Mouse (Mus musculus) gastrocnemius, adult 8-10 months (tissue): ENCODE measurements around the gene Gpatch4. TPM values are rescaled to one million over a fixed set of nuclear protein-coding genes. Genes with fewer than 3 reads are reported as not detected.
A peak's percentile ranks its signal among the peaks of the same experiment; 100 is the strongest.

ENCODE experiments used
- DNase-seq, 2 experiments: peaks; one replicate each; pipeline ENCODE4 v3.0.0; 2022; ENCODE audit warnings: low spot score in 2 of 2
- total RNA-seq, 4 experiments: library from RNA; stranded (reverse); gene quantifications; 2 replicates each; pipeline ENCODE4 v1.2.4; 2022

The Gpatch4 gene
- total RNA-seq, result 10 to 100 TPM; 24.2 to 30.2 (median 25.5) TPM

GRCm38 (mm10) chr3:88042661-88043421, at the start of gene Gpatch4:
TSS of gene Gpatch4 (plus strand) at chr3:88043108.
- peak; percentile 73 to 79 for DNase-seq

GRCm38 (mm10) chr3:87993436-87993835, 49.5 kb upstream of the Gpatch4 start:
- no peak for DNase-seq

GRCm38 (mm10) chr3:87995331-87995730, 47.6 kb upstream of the Gpatch4 start:
- no peak for DNase-seq

GRCm38 (mm10) chr3:87996401-87996800, 46.5 kb upstream of the Gpatch4 start:
- DNase-seq, result no peak

GRCm38 (mm10) chr3:87996971-87997614, 45.8 kb upstream of the Gpatch4 start:
- no peak for DNase-seq

GRCm38 (mm10) chr3:87998747-87999146, 44.2 kb upstream of the Gpatch4 start:
- DNase-seq, result no peak

GRCm38 (mm10) chr3:87999243-87999895, 43.5 kb upstream of the Gpatch4 start:
- no peak for DNase-seq

GRCm38 (mm10) chr3:88000181-88000580, 42.7 kb upstream of the Gpatch4 start, which contains the start of gene Bcan:
TSS of gene Bcan (minus strand) at chr3:88000230.
- DNase-seq, result no peak

GRCm38 (mm10) chr3:88000816-88001595, 41.9 kb upstream of the Gpatch4 start:
- DNase-seq, result no peak

GRCm38 (mm10) chr3:88002291-88002976, 40.5 kb upstream of the Gpatch4 start:
- DNase-seq, result no peak

- no peak for DNase-seq
These were observed 36.8 kb upstream of the Gpatch4 start for GRCm38 (mm10) chr3:88005822-88006786.

GRCm38 (mm10) chr3:88010634-88011265, 32.2 kb upstream of the Gpatch4 start:
- DNase-seq, result no peak

- peak; percentile 84 to 85 for DNase-seq
These were observed 20.4 kb upstream of the Gpatch4 start for GRCm38 (mm10) chr3:88022322-88023191.

- no peak for DNase-seq
These were observed 19.5 kb upstream of the Gpatch4 start for GRCm38 (mm10) chr3:88023192-88024074.

- DNase-seq, result no peak
These were observed 16.1 kb upstream of the Gpatch4 start for GRCm38 (mm10) chr3:88026823-88027222.

- no peak for DNase-seq
These were observed 15.3 kb upstream of the Gpatch4 start, which contains the start of gene Hapln2 for GRCm38 (mm10) chr3:88027434-88028186. TSS of gene Hapln2 (minus strand) at chr3:88027583.
